In the genomic region with DNA sequence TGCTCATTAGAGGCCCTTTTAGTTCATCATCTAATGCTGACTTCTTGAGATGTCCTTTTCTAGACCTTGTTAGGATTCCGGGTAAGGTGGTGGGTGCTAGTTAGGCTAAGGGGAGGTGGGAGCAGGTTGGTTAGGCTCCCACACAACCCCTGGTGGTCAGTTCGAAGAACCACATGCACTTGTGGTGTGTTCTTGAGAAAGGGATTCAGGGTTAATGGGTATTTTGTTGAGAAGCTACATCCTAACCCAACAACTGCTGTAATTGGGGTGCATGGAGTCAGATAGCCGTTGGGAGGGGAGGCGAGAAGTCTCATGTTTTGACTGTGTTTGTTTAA, we compare ENCODE assay signal across 12 mouse cellular contexts. TPM values are rescaled to one million over a fixed set of nuclear protein-coding genes. Genes with fewer than 3 reads are reported as not detected.
DNase-seq lines count a peak whose midpoint lies in the region; ATAC-seq and TF ChIP-seq lines count a peak whose summit lies in the region.
"Had no signal": no experiment of that assay in that cellular context is flagged by ENCODE, and none has a peak within 500 bp of the region (broad histone marks: within the 10 kb centered on the region; RNA-seq: fewer than 3 reads in every experiment).

No protein-coding gene starts in this region.

- 76% methylated on average over 4 of the region's 4 CpGs for WGBS in kidney, postnatal 0 days
- 80% methylated on average over 4 of the region's 4 CpGs for WGBS in kidney, embryonic 14.5 days

- peaks cover 27% of the 10 kb centered on the region; the same call in 1 of the 2 replicates for H3K36me3 ChIP-seq in kidney, postnatal 0 days (ENCODE audit: insufficient read depth, low read length)
- peaks cover 37% of the 10 kb centered on the region for H3K36me3 ChIP-seq in kidney, embryonic 14.5 days (ENCODE audit: control insufficient read depth, insufficient read depth, low read length)
- H3K36me3 ChIP-seq in CH12.LX (replicated peaks in 1 of 2; ENCODE audit: control insufficient read depth in 1 of 2, insufficient read depth in 1 of 2, low read length in 1 of 2): peaks cover 41 to 92% of the 10 kb centered on the region in 2 experiments

- TF ChIP-seq POLR2A in CH12.LX (IDR thresholded peaks at IDR 0.05; ENCODE audit: low read depth, low read length): no peak

- H3K79me2 ChIP-seq in CH12.LX (replicated peaks; ENCODE audit: control insufficient read depth, extremely low read depth, insufficient read depth, poor library complexity, severe bottlenecking): no peaks in the 10 kb centered on the region

- no peak for TF ChIP-seq EP300 in CH12.LX (IDR thresholded peaks at IDR 0.05; ENCODE audit: low read length)

- H3K27ac ChIP-seq in kidney, postnatal 0 days: no peak overlapping the region
- H3K27ac ChIP-seq in kidney, embryonic 14.5 days (ENCODE audit: low read depth, low read length): no peak overlapping the region
- H3K27ac ChIP-seq in CH12.LX (ENCODE audit: insufficient read depth, low read depth): no peak overlapping the region
- H3K27ac ChIP-seq: forebrain, embryonic 12.5 days had no signal

- H3K27me3 ChIP-seq in kidney, postnatal 0 days (ENCODE audit: insufficient read depth, low read length): no peaks in the 10 kb centered on the region
- H3K27me3 ChIP-seq in kidney, embryonic 14.5 days (ENCODE audit: control insufficient read depth, insufficient read depth, low read length): no peaks in the 10 kb centered on the region
- no peaks in the 10 kb centered on the region for H3K27me3 ChIP-seq in CH12.LX (replicated peaks)
- H3K27me3 ChIP-seq: forebrain, embryonic 12.5 days had no signal

- H3K4me3 ChIP-seq in kidney, postnatal 0 days (replicated peaks; ENCODE audit: low read depth, low read length): no peak overlapping the region
- H3K4me3 ChIP-seq in kidney, embryonic 14.5 days (ENCODE audit: low read length): no peak overlapping the region
- no peak overlapping the region for H3K4me3 ChIP-seq in CH12.LX (replicated peaks in 1 of 3; ENCODE audit: low read depth in 2 of 3, low read length in 2 of 3, poor library complexity in 1 of 3)
- H3K4me3 ChIP-seq: forebrain, embryonic 12.5 days had no signal

- dilution Hi-C loops in CH12.LX (cut with MboI; ENCODE audit: extremely low pct_ligation_motif_present, extremely low pct_unique_long_range_greater_than_20kb, low sequenced_read_pairs): no loop called here

- no peak overlapping the region for H3K4me2 ChIP-seq in kidney, postnatal 0 days (ENCODE audit: low read length)
- no peak overlapping the region for H3K4me2 ChIP-seq in kidney, embryonic 14.5 days (replicated peaks; ENCODE audit: low read depth, low read length)
- H3K4me2 ChIP-seq in CH12.LX (ENCODE audit: insufficient read depth, low read depth, poor library complexity, severe bottlenecking): no peak overlapping the region
- H3K4me2 ChIP-seq: forebrain, embryonic 12.5 days had no signal

- H3K9me3 ChIP-seq in kidney, postnatal 0 days (replicated peaks; ENCODE audit: low read length): no peaks in the 10 kb centered on the region
- no peaks in the 10 kb centered on the region for H3K9me3 ChIP-seq in kidney, embryonic 14.5 days (ENCODE audit: control insufficient read depth, low read length)
- no peaks in the 10 kb centered on the region for H3K9me3 ChIP-seq in CH12.LX (replicated peaks; ENCODE audit: low read length)
- H3K9me3 ChIP-seq: forebrain, embryonic 12.5 days had no signal

- no peaks in the 10 kb centered on the region for H3K4me1 ChIP-seq in kidney, postnatal 0 days (replicated peaks; ENCODE audit: insufficient read depth, low read length)
- H3K4me1 ChIP-seq in kidney, embryonic 14.5 days (ENCODE audit: control insufficient read depth, insufficient read depth, low read length): 0 out of 2 replicates have a peak, but pooled peaks cover 4% of the 10 kb centered on the region
- H3K4me1 ChIP-seq in CH12.LX (ENCODE audit: control insufficient read depth in 1 of 2, insufficient read depth in 2 of 2): no peaks in the 10 kb centered on the region

- ATAC-seq in CD4-positive, CD25-positive, alpha-beta regulatory T cell, adult 4 months: no peak
- ATAC-seq in kidney, postnatal 0 days (replicated peaks; ENCODE audit: low FRiP score, low read depth): peak; percentile 27; the same call in 1 of the 2 replicates
- no peak for ATAC-seq in kidney, embryonic 14.5 days (ENCODE audit: low FRiP score, low TSS enrichment)
- 0 out of 2 replicates have a peak, but pooled peaks have one; percentile 27 for ATAC-seq in megakaryocyte progenitor cell, adult 5-6 weeks (replicated peaks; ENCODE audit: poor library complexity)
- ATAC-seq in erythroblast, adult 5-6 weeks (replicated peaks; ENCODE audit: low FRiP score, poor library complexity, severe bottlenecking): no peak
- ATAC-seq: activated CD4-positive, CD25-positive, alpha-beta regulatory T cell, adult 4 months had no signal

- TF ChIP-seq CTCF in kidney, postnatal 0 days (IDR thresholded peaks at IDR 0.05; ENCODE audit: low read depth): peak; percentile 46; the same call in 1 of the 2 replicates
- peak in 1 of 2 experiments; percentile 50 for TF ChIP-seq CTCF in CH12.LX (conservative IDR thresholded peaks at IDR 0.05 in 1 of 2, IDR thresholded peaks at IDR 0.05 in 1 of 2; ENCODE audit: low read depth in 2 of 2, low read length in 2 of 2)

- H3K9ac ChIP-seq in kidney, postnatal 0 days (ENCODE audit: low read depth, low read length): no peak overlapping the region
- no peak overlapping the region for H3K9ac ChIP-seq in kidney, embryonic 14.5 days (ENCODE audit: low read depth, low read length)
- H3K9ac ChIP-seq in CH12.LX (ENCODE audit: insufficient read depth, low read depth): no peak overlapping the region
- H3K9ac ChIP-seq: forebrain, embryonic 12.5 days had no signal

- TF ChIP-seq RAD21 in CH12.LX (IDR thresholded peaks at IDR 0.05; ENCODE audit: low read depth, low read length): peak; percentile 7

- in situ Hi-C loops in CH12.LX (cut with MboI; ENCODE audit: low pct_ligation_motif_present, low pct_unique_long_range_greater_than_20kb, low sequenced_read_pairs): no loop called here

- DNase-seq in CD4-positive, CD25-positive, alpha-beta regulatory T cell, adult 2 months (ENCODE audit: low read depth, low spot score): peak; percentile 16
- DNase-seq in kidney, postnatal 0 days (ENCODE audit: low spot score): no peak
- DNase-seq in CH12.LX (ENCODE audit: extremely low read depth): no peak
- no peak for DNase-seq in right cerebral cortex, postnatal 25 days
- DNase-seq: lung, adult 18-20 months; thymus, adult 18-20 months had no signal

TF ChIP-seq in CH12.LX, 34 proteins besides CTCF, POLR2A, EP300 and RAD21:
- no peak for TF ChIP-seq KAT2A (IDR thresholded peaks at IDR 0.05; ENCODE audit: insufficient replicate concordance, low read length)
- TF ChIP-seq SIN3A (IDR thresholded peaks at IDR 0.05; ENCODE audit: low read length): no peak
- peak; percentile 42 for TF ChIP-seq SMC3 (IDR thresholded peaks at IDR 0.05; ENCODE audit: low read depth, low read length)
- no peak for TF ChIP-seq MAX (IDR thresholded peaks at IDR 0.05; ENCODE audit: low read length)
- no peak for TF ChIP-seq CHD1 (IDR thresholded peaks at IDR 0.05; ENCODE audit: low read depth, low read length)
TF ChIP-seq in CH12.LX: peak in this region for 1.

RNA-seq across cellular contexts. Expression of a gene that starts 50.8 kb away (rescaled TPM):
- 10 to 100 TPM in 1 of 2 experiments, 1 to 10 TPM in 1; 9.9 to 10.1 TPM for polyA plus RNA-seq in CD4-positive, CD25-positive, alpha-beta regulatory T cell, adult 4 months (2017; shearing (Covaris generic))
- polyA plus RNA-seq in kidney, postnatal 0 days (2015; fragmentation: Nextera tagmentation; extraction: Ambion mirVana): 25.4 and 25.8 TPM in 2 replicates
- polyA plus RNA-seq in kidney, embryonic 14.5 days (2014; fragmentation: Nextera tagmentation; extraction: Ambion mirVana): 14.6 and 22.1 TPM in 2 replicates
- total RNA-seq in CH12.LX (2012; rRNA removed) (10.7 and 11.9 TPM in 2 replicates), CH12.LX (2014; rRNA removed) (9.6 and 12.5 TPM in 2 replicates)
- 11.0 and 12.0 TPM in 2 replicates for polyA plus RNA-seq in CH12.LX (2012; ENCODE audit: insufficient read length, low read depth)
- total RNA-seq in megakaryocyte progenitor cell, adult 5-6 weeks (2015): 45.3 and 47.8 TPM in 2 replicates
- 34.6 and 38.7 TPM in 2 replicates for total RNA-seq in megakaryocyte progenitor cell, adult 5-6 weeks (2017)
- 11.9 and 14.4 TPM in 2 replicates for total RNA-seq in erythroblast, adult 5-6 weeks (2015; ENCODE audit: low replicate concordance)
- total RNA-seq in erythroblast, adult 5-6 weeks (2017; ENCODE audit: low replicate concordance): 23.9 and 35.4 TPM in 2 replicates

Comparison
In these comparisons a context has a peak if more than half of its experiments do, and no peak if none do; other contexts are left out.
1. ATAC-seq: peak in kidney, postnatal 0 days (single experiment) and megakaryocyte progenitor cell, adult 5-6 weeks (single experiment); none in CD4-positive, CD25-positive, alpha-beta regulatory T cell, adult 4 months (single experiment), kidney, embryonic 14.5 days (single experiment) and erythroblast, adult 5-6 weeks (single experiment).